Mouse (Mus musculus): ENCODE measurements around the gene Dgkz.

The Dgkz gene

DNA sequence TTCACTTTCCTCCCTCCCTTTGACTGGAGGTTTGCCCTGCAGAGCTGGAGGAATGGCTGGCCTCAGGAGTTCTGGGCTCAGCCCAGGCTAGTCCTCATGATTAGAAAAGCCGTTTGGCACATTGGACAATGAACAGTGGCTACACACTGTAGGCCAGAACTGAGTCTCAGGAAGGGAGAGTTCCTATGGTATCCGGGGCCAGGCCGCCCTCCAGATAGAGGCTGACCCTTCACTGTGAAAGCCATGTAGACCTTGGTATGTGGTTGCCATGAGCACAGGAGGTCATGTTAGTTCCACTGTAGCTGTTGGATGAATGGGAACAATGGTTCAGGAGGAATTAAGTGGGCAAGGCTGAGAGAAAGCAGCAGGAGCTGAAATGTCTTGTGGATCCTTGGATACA, 17.7 kb upstream of the Dgkz start:
- no peak for DNase-seq

DNA sequence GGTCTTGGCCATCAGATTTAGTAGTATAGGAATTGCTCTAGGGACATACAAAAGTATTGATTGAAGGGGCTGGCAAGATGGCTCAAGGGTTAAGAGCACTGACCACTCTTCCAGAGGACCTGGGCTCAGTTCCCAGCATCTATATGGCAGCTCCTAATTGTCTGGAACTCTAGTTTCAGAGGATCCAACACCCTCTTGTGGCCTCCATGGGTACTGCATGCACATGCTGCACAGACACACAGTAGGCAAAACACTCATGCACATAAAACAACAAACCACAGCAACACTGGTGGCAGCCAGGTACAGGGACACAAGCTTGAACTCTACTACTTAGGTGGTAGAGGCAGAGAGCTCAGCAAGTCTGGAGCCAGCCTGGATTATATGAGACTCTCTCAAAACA, 14.1 kb upstream of the Dgkz start:
- DNase-seq: no peak

DNA sequence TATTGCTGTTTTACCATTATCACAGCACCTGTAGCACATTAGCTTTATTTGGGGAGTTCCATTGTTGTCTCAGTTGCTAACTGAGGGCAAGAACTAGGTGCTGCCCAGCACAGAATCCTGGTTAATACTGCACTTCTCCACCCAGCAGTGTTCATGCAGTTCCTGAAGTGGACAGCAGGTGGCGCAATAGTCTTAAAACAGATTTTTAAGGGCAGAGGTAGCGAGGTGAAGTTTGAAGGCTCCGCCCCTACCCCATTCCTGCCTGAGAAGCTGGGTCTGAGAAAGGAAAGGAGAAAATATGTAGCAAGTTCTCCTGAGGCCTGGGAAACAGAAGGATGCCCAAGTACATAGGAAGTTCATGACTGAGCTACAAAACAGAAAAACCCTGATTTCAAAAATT, 11.9 kb upstream of the Dgkz start:
- peak; percentile 62 for DNase-seq

DNA sequence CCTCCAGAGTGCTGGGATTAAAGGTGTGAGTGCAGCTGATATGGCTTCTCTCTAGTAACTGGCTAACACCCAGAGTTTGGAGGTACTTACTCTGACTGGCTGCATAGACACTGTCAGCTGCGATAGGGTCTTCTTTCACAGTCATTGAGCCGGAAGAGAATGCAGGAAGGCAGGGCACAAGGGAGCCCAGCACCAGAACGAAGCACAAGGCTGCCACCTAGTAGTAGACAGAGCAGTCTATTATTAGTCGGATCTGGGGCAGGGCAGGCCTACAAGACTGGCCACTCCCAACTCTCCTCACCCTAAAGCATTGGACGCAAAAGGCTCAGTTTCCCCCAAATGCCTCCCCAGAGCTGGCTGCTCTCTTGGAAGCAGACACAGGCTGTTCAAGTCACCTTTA, 10.4 kb upstream of the Dgkz start:
- DNase-seq: no peak

DNA sequence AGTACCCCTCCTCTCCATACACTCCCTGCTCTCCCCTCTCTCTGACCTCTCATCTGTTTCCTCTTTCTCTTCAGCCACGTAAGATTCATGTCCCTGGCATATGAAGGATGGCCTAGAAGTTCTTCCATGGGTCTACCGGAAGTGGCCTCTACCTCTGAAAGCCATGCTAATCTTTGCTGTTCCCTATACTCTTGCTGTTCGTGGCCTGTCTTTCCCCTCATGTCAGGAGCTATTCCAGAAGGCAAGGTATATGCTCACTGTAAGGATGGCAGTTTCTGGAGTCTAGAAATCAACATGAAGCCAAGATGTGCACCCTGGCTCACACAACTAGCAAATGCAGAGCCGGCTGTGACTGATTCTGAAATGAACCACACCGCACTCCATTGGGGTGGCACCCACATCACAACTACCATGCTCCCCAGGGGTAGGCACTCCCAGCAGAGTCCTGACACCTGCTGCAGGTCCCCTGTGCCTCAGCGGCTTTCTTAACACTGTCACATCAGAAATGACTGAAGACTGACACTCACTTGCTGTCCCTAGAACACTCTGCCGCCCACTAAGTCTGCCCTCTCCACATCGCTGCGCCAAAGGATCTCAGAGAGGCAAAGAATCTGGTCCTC, 9.4 kb upstream of the Dgkz start:
- no peak for DNase-seq

DNA sequence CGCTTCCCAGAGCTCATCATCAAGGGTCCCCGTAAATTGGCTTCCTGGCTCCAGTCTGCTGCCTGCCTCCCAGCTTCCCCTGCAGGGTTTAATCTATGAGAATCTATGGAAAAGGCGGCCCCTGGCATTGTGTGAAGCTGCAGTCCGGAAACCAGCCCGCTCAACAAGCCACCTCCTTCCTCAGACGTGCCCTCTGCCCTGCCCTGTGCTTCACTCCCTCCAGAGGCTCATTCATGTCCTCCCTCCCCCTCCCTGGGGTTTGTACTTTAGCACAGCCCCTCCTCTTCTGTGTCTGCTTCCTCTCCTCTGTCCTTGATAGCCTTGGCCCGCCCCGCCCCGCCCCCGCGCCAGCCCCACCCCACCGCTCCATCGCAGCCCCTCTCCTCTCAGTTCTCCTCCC, 8.8 kb upstream of the Dgkz start:
- DNase-seq: peak; percentile 65

DNA sequence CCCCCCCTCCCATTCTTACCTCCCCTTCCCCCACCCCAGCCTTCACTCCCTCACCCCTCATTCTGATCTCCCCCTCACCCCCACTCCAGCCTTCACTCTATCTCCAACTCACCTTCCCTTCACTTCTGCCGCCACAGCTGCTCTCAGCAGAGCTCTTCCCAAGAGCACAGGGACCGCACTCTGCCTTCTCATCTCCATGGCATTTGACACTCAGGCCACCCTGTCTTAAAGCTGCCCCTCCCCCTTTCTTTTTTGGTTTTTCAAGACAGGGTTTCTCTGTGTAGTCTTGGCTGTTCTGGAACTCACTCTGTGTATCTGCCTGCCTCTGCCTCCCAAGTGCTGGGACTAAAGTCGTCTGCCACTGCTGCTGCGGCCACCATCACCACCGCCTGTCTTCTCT, 5.2 kb upstream of the Dgkz start:
- DNase-seq: no peak

DNA sequence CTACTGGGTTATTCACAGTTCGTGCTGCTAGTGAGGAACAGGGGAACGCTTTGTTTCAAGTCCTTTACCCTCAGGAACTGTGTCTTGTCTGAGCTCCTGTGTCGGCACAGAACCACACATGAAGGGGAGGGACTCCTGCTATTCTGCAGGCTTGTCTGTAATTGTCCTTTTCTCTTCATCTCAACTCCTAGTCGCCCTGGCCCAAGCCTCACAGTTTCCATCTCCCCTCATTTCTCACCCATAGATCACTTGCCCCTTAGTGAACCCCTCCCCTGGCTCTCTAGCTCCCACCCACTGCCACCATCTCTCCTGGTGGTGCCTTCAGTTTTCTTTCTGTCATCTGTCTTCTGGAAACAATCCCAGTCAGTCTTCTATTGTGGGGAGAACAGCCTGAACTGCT, 4.6 kb upstream of the Dgkz start:
- no peak for DNase-seq

DNA sequence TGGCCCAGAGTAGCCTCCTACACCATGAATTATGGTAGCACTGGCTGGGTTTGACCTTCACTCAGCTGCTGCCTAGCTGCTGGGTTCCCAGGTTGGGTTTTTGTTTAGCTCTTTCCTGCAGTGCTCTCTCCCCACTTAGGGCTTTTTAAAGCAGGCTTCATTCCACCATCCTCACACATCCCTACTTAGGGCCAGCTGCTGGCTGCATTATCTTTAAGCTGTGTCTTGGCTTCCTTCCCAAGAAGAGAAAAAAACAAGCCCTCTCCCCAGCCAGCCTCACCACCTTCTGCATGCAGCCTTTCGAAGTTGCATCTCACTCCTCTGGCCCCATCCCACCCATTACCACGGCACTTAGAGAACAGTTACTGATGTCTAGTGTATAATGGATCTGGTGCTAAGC, 2.9 kb upstream of the Dgkz start:
- no peak for DNase-seq

DNA sequence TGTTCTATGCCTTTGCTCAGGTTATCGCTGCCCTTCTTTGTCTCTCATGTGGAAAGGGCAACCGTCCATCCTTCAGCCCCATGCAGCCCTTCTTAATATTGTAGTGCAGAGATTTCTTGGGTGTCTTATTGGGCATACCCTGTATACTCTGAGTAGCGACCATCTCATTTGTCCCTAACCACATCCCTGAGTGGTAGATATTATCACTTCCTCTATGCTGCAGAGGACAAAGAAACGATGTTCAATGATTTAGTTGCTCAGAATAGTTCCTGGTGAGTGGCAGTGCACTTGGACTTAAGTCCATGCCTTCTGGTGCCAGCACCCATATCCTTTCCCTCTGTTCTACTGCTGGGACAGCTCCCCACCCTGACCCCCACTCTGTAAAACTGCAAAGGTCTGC, 2.3 kb upstream of the Dgkz start:
- DNase-seq: no peak

DNA sequence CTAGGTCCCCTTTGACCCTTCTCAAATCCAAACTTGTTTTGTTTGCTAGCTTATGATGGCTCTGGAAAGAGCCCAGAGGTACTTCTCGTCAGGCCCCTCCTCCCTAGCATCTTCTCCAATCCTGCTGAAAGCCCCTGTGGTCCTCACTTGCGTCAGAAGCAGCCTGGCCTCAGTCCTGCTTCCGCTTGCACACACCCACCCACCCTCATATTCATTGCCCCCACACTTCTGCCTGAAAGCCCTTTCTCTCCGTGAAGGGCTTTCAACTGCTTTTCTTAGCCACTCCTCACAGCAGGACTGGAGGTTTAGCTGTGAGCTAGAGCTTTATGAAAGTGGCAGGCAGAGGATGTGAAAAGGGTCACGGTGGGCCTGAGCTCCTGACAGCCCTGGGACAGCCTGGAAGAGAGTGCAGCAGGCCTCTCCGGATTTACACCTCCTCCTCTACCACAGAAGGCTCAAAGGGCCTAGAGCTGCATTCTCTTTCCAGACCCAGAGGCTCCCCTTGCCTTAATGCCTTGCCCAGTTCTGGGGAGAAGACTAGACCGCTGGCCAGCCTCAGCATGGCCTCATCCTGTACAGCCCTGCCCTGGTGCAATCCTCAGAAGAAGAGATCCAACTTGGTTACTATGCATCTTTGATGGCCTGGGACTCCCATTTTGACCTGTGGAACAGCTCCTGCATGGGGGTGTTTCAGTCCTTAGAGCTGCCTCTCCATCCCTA, 2.1 kb downstream of the Dgkz start:
- no peak for DNase-seq

DNA sequence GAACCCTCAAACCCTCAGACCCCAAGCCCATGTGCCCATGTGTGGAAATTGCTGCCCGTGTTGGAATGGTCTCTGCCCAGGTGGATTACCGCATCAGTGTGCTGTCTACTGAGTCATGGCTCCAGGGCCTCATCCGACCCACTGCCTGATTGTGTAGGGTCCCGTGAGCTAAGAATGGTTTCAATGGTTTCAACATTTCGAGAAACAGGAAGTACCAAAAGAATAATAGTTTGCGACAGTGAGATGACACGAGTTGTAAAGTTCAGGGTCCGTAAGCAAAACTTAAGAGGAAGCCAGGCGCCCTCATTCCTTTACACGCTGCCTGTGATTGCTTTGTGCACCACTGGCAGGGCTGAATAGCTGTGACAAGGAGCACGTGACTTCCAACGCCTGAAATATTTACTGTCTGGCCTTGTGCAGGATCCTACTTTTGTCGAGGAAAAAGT, 3.5 kb downstream of the Dgkz start:
- no peak for DNase-seq

DNA sequence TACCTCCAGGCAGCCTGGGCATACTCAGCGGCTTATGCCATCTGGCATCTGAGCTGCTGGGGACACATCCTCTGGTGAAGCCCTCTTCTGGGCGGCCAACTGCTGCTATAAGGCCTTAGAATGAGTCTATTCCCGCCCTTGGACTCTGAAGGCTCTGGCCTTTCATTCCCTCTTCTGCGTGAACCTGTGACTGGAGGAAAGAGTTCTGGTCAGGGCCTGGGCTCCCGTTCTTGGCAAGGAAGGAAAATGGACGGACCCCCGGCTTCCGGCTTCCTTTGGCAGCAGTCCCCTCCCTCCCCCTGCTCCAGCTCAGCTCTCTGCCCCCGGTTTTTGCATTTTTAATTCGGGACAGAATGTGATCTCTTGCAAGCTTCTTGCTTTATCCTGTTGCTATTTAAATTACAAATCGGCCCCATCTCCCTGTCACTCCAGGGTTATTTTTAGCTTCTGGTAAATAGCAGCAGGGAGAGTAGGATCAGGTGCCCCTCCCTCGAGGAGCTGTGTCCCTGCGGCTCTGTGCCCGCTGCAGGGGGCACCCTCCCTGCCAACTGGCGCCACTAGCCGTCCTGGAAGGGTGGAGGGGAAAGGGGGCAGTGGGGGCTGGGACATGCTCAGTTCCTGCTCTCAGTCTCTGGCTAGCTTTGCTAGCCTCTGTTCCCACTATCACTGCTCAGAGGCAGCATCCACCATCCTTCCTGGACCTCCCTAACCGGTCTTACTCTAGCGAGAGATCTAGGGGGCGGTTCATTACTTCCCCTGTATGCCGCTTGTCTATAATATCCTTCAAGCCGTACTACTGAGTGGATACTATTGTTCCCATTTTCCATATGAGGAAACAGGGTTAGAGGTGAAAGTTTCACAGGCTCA, 4.2 kb downstream of the Dgkz start:
- peak; percentile 82 for DNase-seq

DNA sequence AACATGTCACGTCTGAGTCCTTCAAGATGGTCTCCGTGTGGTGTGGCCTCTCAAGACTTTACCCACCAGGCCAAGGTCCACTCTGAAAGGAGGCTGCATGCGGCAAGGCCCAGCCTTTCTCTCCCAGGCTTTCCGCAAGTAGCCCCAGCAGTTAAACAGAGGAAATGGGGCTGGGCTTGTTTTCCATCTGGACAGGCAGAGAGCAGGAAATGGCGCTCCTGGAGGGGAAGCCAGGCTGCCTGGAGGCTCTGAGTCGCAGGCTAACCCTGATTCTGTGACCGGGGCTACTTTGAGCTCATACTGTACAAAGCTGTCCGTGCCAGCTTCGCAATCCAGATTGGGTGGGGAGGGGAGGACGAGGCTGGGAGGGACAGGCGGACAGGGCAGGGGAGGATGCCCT, 7.7 kb downstream of the Dgkz start:
- no peak for DNase-seq

DNA sequence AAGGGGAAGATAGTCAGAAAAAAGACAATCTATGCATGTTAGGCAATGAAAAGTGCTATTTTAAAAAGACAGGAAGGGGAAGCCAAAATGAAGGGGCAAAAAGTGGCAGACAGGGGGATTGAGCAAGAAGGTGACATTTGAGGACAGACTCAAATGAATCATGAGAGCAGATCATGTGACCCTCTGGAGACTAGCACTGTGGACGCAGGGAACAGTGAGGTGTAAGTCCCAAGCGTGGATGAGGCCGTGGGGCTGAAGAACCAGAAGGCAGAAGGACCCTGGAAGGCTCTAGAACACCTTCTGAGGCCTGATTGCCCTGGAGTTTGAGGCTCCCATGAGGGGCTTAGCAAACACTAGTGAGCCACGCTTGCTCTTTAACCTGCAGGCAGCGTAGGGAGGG, 9.3 kb downstream of the Dgkz start:
- DNase-seq: no peak

DNA sequence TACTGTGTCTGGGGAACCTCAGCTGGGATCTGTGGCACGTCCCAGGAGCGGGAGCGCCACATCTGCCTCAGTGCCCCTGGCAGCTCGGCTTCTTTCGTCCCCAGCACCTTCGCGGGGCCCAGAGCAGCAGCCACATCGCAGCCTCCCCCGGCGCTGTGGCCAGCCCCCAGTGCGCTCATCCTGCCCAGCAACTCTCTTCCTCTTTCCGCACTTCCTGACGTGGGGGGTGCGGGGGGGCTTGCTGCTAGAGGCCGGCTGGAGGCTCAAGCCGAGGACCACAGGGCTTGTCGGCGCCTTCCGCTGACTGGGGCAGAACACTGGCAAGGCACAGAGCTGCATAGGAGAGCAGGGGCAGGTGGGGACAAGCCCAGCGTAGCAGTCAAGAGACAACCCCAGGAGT, 10.2 kb downstream of the Dgkz start:
- peak; percentile 84 for DNase-seq

DNA sequence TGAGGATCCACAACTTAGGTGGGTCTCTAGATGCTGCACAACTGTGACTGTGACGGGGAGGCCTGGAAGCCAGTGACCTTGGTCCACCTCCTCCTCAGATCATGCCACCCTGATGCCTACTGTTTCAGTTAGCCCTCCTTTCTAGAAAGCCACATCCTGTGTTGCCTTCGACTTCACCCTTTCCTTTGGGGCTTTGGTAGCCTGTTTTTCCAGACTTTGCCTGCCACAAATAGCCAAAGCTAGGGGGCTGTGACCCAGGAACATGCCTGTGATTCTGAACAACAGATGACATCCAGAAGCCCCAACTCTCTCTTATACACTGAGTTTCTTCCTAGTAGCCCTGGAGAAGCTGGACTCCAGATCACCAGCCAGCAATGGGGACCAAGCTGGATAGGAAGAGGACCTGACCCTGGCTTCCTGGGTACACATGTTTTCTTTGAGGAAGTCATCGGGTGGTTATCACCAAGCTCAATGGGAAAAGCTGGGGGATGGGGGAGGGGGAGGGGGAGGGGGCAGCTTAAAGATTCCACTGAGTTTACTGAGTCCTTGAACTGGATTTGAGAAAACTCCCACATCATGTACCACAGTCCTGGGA, 11.0 kb downstream of the Dgkz start:
- no peak for DNase-seq

DNA sequence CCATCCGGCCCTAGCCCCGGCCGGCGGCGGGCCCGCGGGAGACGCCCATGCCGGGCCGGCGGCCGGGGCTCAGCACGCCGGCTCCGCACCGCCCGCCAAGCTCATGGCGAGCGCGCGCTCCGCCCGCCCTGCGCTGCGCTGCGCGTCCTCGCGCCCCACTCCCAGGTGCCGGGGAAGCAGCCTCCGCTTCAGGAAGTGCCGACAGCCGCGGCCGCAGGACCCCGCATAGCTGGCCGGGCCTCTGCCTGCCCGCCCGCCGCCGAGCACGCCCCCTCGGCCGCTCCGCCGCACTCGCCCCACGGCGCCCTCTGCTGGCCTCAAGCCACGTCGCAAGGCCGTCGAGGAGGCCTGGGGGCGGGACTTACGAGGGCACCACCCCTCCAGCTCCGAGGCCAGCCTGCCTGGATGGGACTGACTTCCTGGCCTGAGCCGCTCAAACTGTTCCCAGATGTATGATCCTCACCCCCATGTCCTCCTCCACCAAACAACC, 12.2 kb downstream of the Dgkz start:
- DNase-seq: peak; percentile 95

DNA sequence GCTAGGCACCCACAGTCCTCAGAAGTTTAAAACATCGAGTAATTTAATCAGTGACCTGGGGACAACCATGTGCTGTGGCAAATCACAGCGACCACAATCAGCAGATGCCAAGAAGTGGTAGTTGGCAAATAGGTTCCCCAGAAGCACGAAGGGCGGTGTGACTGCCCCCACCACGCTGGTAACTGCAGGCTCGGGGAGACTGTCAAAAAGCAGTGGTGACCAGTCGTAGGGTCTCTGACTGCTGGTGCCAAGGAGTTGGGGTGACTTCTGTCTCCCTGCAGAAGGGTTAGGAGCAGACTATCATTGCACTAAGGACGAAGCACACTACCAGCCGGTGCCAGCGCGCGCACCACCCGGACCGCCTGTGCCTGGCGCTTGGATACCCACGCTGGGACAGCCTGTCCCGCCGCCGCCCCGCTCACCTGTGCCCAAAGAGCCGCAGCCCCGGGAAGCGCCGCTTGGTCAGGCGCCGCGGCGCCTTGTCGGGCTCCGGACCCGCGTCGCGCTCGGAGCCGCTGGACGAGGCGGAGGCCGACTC, 12.7 kb downstream of the Dgkz start:
- no peak for DNase-seq

DNA sequence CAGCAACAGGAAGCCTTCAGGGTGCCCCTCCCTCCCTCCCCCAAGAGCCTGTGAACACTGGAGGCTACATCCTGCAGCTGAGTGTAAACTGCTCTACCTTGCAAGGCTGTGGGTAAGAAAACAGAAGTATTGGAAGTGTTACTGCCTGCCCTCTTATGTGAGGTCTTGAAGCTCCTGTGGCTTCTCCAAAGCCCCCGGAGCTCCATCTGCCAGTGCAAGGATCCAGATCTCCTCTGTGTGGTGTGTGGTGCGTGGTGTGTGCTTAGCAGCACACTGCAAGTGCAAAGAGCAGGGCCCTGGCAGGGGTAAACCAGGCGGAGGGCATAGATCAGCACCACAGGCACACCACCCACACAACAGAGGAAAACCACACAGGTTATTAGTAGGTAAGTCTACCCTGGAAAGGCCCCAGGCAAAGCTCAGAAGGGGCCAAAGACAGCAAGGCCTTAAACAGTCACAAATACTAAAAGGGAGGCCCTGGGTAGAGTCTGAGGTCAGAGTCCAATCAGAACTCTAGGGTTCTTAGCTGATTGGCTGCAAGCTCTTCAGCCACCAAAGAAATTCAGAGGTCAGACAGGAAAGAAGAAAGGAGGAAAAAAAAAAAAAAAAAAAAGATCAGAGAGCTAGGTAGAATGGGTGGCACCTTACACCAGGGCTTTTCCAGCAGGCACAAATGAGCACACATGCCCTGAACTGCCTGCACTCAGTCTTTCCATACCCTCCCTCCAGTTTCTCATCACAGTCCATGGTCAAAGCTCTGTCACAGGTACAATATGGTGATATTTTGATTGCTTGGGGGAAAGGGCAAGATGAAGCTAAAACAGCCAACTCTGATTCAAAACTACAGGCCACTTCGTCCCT, 13.5 kb downstream of the Dgkz start:
- no peak for DNase-seq

DNA sequence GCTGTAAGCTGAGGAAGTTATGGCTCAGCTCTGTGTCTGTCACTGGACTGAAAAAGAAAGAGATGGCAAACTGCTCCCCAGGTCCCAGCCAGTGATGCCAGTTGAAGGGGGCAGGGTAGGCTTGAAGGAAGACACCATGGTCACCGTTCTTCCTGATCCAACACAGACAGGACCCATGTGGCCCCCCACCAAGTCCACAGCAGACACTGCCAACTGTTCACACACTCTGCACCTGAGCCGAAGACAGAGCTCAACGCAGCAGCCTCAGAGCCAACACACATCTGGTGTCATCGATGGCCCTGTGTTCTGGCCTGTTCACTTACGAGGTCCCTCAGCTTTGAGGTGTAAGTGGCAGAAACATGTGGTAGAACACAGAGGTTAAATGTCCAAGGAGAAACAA, 15.2 kb downstream of the Dgkz start:
- no peak for DNase-seq

Data from layer of hippocampus, adult 9-11 months (tissue).